Mouse (Mus musculus) cortical plate, adult 2 months (tissue): ENCODE results near the gene Fbxo4.

Experiments used
- CTCF ChIP-seq: fragments of 200-500 bp; IDR thresholded peaks from 2 replicates; pipeline ENCODE4 v1.5.1; 2011; ENCODE audit warnings: mild to moderate bottlenecking, control low read depth, low read length; ENCODE audit not compliant: insufficient read depth; ENCODE audit errors: extremely low read depth
- POLR2A ChIP-seq: fragments of 200-500 bp; IDR thresholded peaks from 2 replicates; pipeline ENCODE4 v1.6.1; 2011; ENCODE audit warnings: mild to moderate bottlenecking, low read length, control low read depth; ENCODE audit not compliant: insufficient read depth; ENCODE audit errors: extremely low read depth

DNA sequence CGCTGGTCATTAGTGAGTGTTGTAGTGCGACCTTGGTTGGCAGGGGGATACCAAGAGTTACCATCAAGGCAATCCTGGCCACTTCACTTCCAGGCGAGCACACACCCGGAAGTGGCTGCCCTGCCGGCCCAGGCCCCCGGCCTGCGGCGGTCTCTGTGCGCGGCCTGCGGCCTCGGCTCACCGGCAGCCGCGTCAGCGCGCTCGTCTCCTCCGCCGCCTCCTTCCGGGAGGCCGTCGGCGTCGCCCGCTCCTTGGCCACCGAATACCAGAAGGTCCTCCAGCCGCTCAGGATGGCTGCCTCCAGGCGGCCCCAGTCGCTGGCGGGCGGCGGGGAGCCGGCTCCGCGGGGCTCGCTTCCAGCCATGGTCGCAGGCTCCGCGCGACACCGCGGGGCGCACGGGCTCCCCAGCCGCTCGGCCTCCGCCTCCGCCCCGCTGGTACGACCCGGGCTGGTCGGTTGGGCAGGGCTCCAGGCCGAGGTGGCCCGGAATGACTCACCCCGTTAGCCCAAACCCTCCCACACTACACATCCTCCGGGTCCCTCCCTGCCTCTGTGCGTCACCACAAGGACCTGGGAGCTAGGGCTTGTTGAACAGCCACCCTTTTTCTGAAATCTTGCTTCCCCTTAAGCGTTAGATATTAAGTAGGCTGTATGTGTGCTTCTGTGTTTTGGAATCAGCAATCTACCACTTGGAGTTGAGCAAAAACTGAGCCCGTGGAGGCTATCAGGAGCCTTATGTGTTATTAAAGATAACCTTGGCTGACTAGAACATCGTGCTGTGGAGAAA, at the start of gene Fbxo4:
- TF ChIP-seq POLR2A (peak; percentile 36; the same call in 1 of the 2 replicates), CTCF (no peak)
